Mouse (Mus musculus) heart, embryonic 14.5 days (tissue): ENCODE measurements at regions not wholly inside any gene's neighbourhood (a gene's known extent, or its start where the extent isn't known, plus 50 kb on each side); places are given as distances from the start of the nearest gene placed in this dataset.
A peak's percentile ranks its signal among the peaks of the same experiment; 100 is the strongest.

Source experiments
- ATAC-seq: fragments of 200-750 bp; cut with Nextera tagmentation; 2 replicates; pipeline ENCODE4 v1.8.0; 2017; ENCODE audit warnings: low read depth, moderate TSS enrichment; ENCODE audit not compliant: insufficient number of reproducible peaks, insufficient read depth, low FRiP score
- H3K27ac ChIP-seq, 2 experiments: fragments of 200-500 bp in 1 of 2; fragments of 300-500 bp in 1 of 2; sonication (generic) in 1 of 2; replicated peaks in 1 of 2; 2 replicates each; pipeline ENCODE4 v1.5.1; 2012 to 2014; ENCODE audit warnings: low read depth in 2 of 2, low read length in 2 of 2, control low read depth in 1 of 2, mild to moderate bottlenecking in 1 of 2, mixed read lengths in 1 of 2; ENCODE audit not compliant: control insufficient read depth in 1 of 2, insufficient read depth in 1 of 2
- H3K27me3 ChIP-seq: fragments of 300-500 bp; sonication (generic); 2 replicates; pipeline ENCODE4 v1.6.1; 2014; ENCODE audit warnings: mild to moderate bottlenecking, low read length, control low read depth; ENCODE audit not compliant: control insufficient read depth, insufficient read depth
- H3K36me3 ChIP-seq: fragments of 300-500 bp; sonication (generic); 2 replicates; pipeline ENCODE4 v1.6.1; 2014; ENCODE audit warnings: mild to moderate bottlenecking, control low read depth, low read length, mixed read lengths; ENCODE audit not compliant: control insufficient read depth, insufficient read depth
- H3K4me1 ChIP-seq, 2 experiments: fragments of 200-500 bp in 1 of 2; fragments of 300-500 bp in 1 of 2; sonication (generic) in 1 of 2; 2 replicates each; pipeline ENCODE4 v1.6.1; 2012 to 2014; ENCODE audit warnings: low read length in 2 of 2, control low read depth in 1 of 2, mixed read lengths in 1 of 2; ENCODE audit not compliant: control insufficient read depth in 2 of 2, insufficient read depth in 2 of 2
- H3K4me2 ChIP-seq: fragments of 300-500 bp; sonication (generic); 2 replicates; pipeline ENCODE4 v1.6.1; 2014; ENCODE audit warnings: mild to moderate bottlenecking, low read length
- H3K4me3 ChIP-seq, 2 experiments: fragments of 200-500 bp in 1 of 2; fragments of 300-500 bp in 1 of 2; sonication (generic) in 1 of 2; 2 replicates each; pipeline ENCODE4 v1.5.1; 2012 to 2014; ENCODE audit warnings: low read length in 2 of 2, mild to moderate bottlenecking in 2 of 2, control low read depth in 1 of 2, low read depth in 1 of 2, moderate library complexity in 1 of 2; ENCODE audit not compliant: control insufficient read depth in 1 of 2, insufficient read depth in 1 of 2
- H3K9ac ChIP-seq: fragments of 300-500 bp; sonication (generic); 2 replicates; pipeline ENCODE4 v1.6.1; 2014; ENCODE audit warnings: mild to moderate bottlenecking, low read length
- H3K9me3 ChIP-seq: fragments of 300-500 bp; sonication (generic); 2 replicates; pipeline ENCODE4 v1.6.1; 2016; ENCODE audit warnings: low read length, control low read depth; ENCODE audit not compliant: control insufficient read depth
- WGBS: fragments of 180-500 bp; shearing (Covaris S2); extraction: QIAGEN DNeasy Blood & Tissue Kit; methylation state at CpG from one replicate; pipeline ENCODE4 v1.1.7; 2014; 5-methylcytosine and 5-hydroxymethylcytosine counted together

GRCm38 (mm10) chr15:6207239-6207638 lies 92.3 kb upstream of the Dab2 start:
- ATAC-seq = no peak
- Histone ChIP-seq H3K27me3 (no peaks in the 10 kb centered on the region), H3K4me3 (no peak overlapping the region), H3K4me2 (no peak overlapping the region), H3K4me1 (no peaks in the 10 kb centered on the region), H3K36me3 (no peaks in the 10 kb centered on the region), H3K27ac (no peak overlapping the region), H3K9ac (no peak overlapping the region), H3K9me3 (no peaks in the 10 kb centered on the region)
- WGBS = 43% methylated on average over 2 of the region's 2 CpGs

- H3K9ac ChIP-seq = no peak overlapping the region
- no peaks in the 10 kb centered on the region for H3K4me1 ChIP-seq
- H3K27me3 ChIP-seq = no peaks in the 10 kb centered on the region
- ATAC-seq = no peak
- H3K27ac ChIP-seq = no peak overlapping the region
- WGBS = 14% methylated on average over 2 of the region's 2 CpGs
- H3K4me2 ChIP-seq = no peak overlapping the region
- no peaks in the 10 kb centered on the region for H3K36me3 ChIP-seq
- H3K9me3 ChIP-seq = no peaks in the 10 kb centered on the region
- H3K4me3 ChIP-seq = no peak overlapping the region
Measured at GRCm38 (mm10) chr15:6209301-6209700, 90.3 kb upstream of the Dab2 start.

GRCm38 (mm10) chr15:6218087-6218486 lies 81.5 kb upstream of the Dab2 start:
- Histone ChIP-seq H3K9me3 (no peaks in the 10 kb centered on the region), H3K4me3 (no peak overlapping the region), H3K27me3 (no peaks in the 10 kb centered on the region), H3K9ac (no peak overlapping the region), H3K27ac (no peak overlapping the region), H3K4me1 (peaks cover 0 to 2% of the 10 kb centered on the region in 2 experiments; a peak in 1 of 4 replicates), H3K4me2 (no peak overlapping the region), H3K36me3 (no peaks in the 10 kb centered on the region)
- no peak for ATAC-seq
- 68% methylated on average over 3 of the region's 3 CpGs for WGBS

- WGBS = 74% methylated on average over 1 of the region's 1 CpGs
- Histone ChIP-seq H3K27ac (no peak overlapping the region), H3K27me3 (no peaks in the 10 kb centered on the region), H3K9me3 (no peaks in the 10 kb centered on the region), H3K36me3 (no peaks in the 10 kb centered on the region), H3K4me1 (no peaks in the 10 kb centered on the region), H3K9ac (no peak overlapping the region), H3K4me2 (no peak overlapping the region), H3K4me3 (no peak overlapping the region)
- ATAC-seq = no peak
Measured at GRCm38 (mm10) chr15:6225227-6225626, 74.4 kb upstream of the Dab2 start.

- no peaks in the 10 kb centered on the region for H3K27me3 ChIP-seq
- no peak for ATAC-seq
- peaks cover 7 to 12% of the 10 kb centered on the region in 2 experiments for H3K4me1 ChIP-seq
- no peak overlapping the region for H3K9ac ChIP-seq
- no peak overlapping the region for H3K4me2 ChIP-seq
- H3K36me3 ChIP-seq = no peaks in the 10 kb centered on the region
- no peaks in the 10 kb centered on the region for H3K9me3 ChIP-seq
- WGBS = 60% methylated on average over 7 of the region's 7 CpGs
- no peak overlapping the region for H3K4me3 ChIP-seq
- no peak overlapping the region for H3K27ac ChIP-seq
Measured at GRCm38 (mm10) chr15:6230618-6231017, 69.0 kb upstream of the Dab2 start.

- H3K27me3 ChIP-seq = no peaks in the 10 kb centered on the region
- no peak overlapping the region; a peak in 1 of 4 replicates for H3K27ac ChIP-seq
- peaks cover 7 to 12% of the 10 kb centered on the region in 2 experiments for H3K4me1 ChIP-seq
- no peak overlapping the region for H3K4me3 ChIP-seq
- H3K9ac ChIP-seq = no peak overlapping the region
- H3K4me2 ChIP-seq = peak overlapping the region; percentile 44
- WGBS = 22% methylated on average over 12 of the region's 12 CpGs
- no peaks in the 10 kb centered on the region for H3K36me3 ChIP-seq
- no peaks in the 10 kb centered on the region for H3K9me3 ChIP-seq
- ATAC-seq = peak; percentile 69; the same call in 1 of the 2 replicates
Measured at GRCm38 (mm10) chr15:6231308-6232103, 68.1 kb upstream of the Dab2 start.

- Histone ChIP-seq H3K4me2 (no peak overlapping the region), H3K4me3 (no peak overlapping the region), H3K27ac (no peak overlapping the region), H3K9ac (no peak overlapping the region), H3K9me3 (no peaks in the 10 kb centered on the region), H3K27me3 (no peaks in the 10 kb centered on the region), H3K4me1 (peaks cover 11 to 15% of the 10 kb centered on the region in 2 experiments), H3K36me3 (no peaks in the 10 kb centered on the region)
- no peak for ATAC-seq
- WGBS = 37% methylated on average over 3 of the region's 3 CpGs
Measured at GRCm38 (mm10) chr15:6233621-6234020, 66.0 kb upstream of the Dab2 start.

GRCm38 (mm10) chr15:6236583-6236982 lies 63.0 kb upstream of the Dab2 start:
- Histone ChIP-seq H3K9me3 (no peaks in the 10 kb centered on the region), H3K9ac (no peak overlapping the region), H3K4me1 (peaks cover 4 to 5% of the 10 kb centered on the region in 2 experiments; a peak in 3 of 4 replicates), H3K27ac (no peak overlapping the region), H3K27me3 (no peaks in the 10 kb centered on the region), H3K4me2 (no peak overlapping the region), H3K4me3 (no peak overlapping the region), H3K36me3 (no peaks in the 10 kb centered on the region)
- no peak for ATAC-seq
- 79% methylated on average over 8 of the region's 8 CpGs for WGBS
